Mouse (Mus musculus): ENCODE measurements around the gene Gpr155. TPM values are rescaled to one million over a fixed set of nuclear protein-coding genes. Genes with fewer than 3 reads are reported as not detected.

Gene Gpr155
- polyA plus RNA-seq, 1 experiment: 30.8 TPM

GRCm38 (mm10) chr2:73345204-73345603, 41.2 kb downstream of the Gpr155 start:
- Histone ChIP-seq H3K4me1 (ENCODE audit: control insufficient read depth, insufficient read depth, low read length) (peaks cover 7% of the 10 kb centered on the region; the same call in 1 of the 2 replicates), H3K27ac (ENCODE audit: insufficient read depth, low read depth, low read length) (no peak overlapping the region), H3K4me3 (ENCODE audit: insufficient read depth, low read length) (no peak overlapping the region)
- no peak for TF ChIP-seq CTCF (IDR thresholded peaks at IDR 0.05; ENCODE audit: low read depth, low read length)
- TF ChIP-seq POLR2A (IDR thresholded peaks at IDR 0.05; ENCODE audit: borderline replicate concordance, low read depth, low read length): no peak

DNA sequence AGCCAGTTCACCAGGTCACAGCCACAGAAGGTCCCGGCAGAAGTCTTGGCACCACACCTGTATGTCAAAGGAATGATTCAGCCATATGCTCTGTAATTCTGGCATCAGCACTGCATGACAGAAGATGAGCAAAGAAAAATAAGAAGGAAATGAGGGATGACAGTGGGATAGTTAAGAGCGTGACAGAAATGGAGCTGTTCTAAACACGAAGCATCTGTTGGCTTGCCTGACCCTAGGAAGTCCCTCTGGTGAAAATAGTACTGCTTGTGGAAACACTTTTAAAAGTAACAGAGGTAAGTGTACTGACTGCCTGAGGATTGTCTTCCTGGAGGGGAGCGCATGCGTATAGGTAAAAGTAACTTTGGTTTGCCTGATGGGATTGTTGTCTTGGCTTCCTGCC, 42.7 kb downstream of the Gpr155 start:
- no peak for TF ChIP-seq POLR2A (IDR thresholded peaks at IDR 0.05; ENCODE audit: borderline replicate concordance, low read depth, low read length)
- no peak for TF ChIP-seq CTCF (IDR thresholded peaks at IDR 0.05; ENCODE audit: low read depth, low read length)
- no peak overlapping the region for H3K4me3 ChIP-seq (ENCODE audit: insufficient read depth, low read length)
- H3K27ac ChIP-seq (ENCODE audit: insufficient read depth, low read depth, low read length): no peak overlapping the region
- peaks cover 7% of the 10 kb centered on the region; the same call in 1 of the 2 replicates for H3K4me1 ChIP-seq (ENCODE audit: control insufficient read depth, insufficient read depth, low read length)

- TF ChIP-seq POLR2A (IDR thresholded peaks at IDR 0.05; ENCODE audit: borderline replicate concordance, low read depth, low read length) (no peak), CTCF (IDR thresholded peaks at IDR 0.05; ENCODE audit: low read depth, low read length) (no peak)
- Histone ChIP-seq H3K27ac (ENCODE audit: insufficient read depth, low read depth, low read length) (no peak overlapping the region), H3K4me3 (ENCODE audit: insufficient read depth, low read length) (no peak overlapping the region), H3K4me1 (ENCODE audit: control insufficient read depth, insufficient read depth, low read length) (peaks cover 13% of the 10 kb centered on the region)
Measured at GRCm38 (mm10) chr2:73338415-73338814, 48.0 kb downstream of the Gpr155 start.

DNA sequence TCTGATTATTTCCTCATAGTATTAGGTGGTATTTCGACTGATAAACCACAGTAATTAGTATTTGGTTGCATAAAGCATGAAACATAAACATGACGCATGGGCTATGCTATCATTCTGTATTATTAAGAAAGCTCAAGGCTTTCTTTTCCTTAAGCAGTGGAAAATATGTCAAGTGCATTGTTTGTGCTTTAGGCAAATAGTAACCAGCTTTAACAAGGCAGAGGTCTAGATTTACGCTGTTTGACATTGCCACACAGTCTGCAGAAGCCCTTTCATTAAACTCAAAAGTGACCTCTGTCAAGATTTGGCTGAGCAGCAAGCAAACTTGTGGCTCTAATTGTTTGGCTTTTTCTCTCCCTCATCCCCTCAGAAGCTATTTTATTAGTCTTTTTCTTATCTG, 50.4 kb downstream of the Gpr155 start:
- no peak overlapping the region for H3K27ac ChIP-seq (ENCODE audit: insufficient read depth, low read depth, low read length)
- H3K4me1 ChIP-seq (ENCODE audit: control insufficient read depth, insufficient read depth, low read length): peaks cover 10% of the 10 kb centered on the region
- H3K4me3 ChIP-seq (ENCODE audit: insufficient read depth, low read length): no peak overlapping the region
- TF ChIP-seq POLR2A (IDR thresholded peaks at IDR 0.05; ENCODE audit: borderline replicate concordance, low read depth, low read length): no peak
- TF ChIP-seq CTCF (IDR thresholded peaks at IDR 0.05; ENCODE audit: low read depth, low read length): no peak

DNA sequence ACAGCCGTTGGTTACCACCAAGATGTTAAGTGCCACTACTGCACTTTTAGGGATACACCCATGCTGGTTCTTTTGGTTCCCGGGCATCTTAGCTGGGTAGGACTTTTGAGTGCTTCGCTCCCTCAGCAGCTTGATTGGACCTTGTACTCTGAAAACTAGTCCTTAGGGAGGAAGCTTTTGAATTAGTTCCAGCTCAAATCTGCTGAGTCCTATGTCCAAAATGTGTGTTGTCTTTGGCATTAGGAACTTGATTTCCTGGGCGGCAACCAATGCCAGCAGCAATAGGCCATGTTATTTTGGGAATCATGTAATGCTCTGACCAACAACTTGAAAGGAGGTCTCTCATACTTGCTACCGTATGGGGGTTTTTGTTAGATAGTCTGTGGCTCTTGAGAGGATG, 60.5 kb downstream of the Gpr155 start:
- Histone ChIP-seq H3K4me3 (ENCODE audit: insufficient read depth, low read length) (no peak overlapping the region), H3K27ac (ENCODE audit: insufficient read depth, low read depth, low read length) (no peak overlapping the region), H3K4me1 (ENCODE audit: control insufficient read depth, insufficient read depth, low read length) (peaks cover 4% of the 10 kb centered on the region; the same call in 1 of the 2 replicates)
- no peak for TF ChIP-seq POLR2A (IDR thresholded peaks at IDR 0.05; ENCODE audit: borderline replicate concordance, low read depth, low read length)
- no peak for TF ChIP-seq CTCF (IDR thresholded peaks at IDR 0.05; ENCODE audit: low read depth, low read length)

DNA sequence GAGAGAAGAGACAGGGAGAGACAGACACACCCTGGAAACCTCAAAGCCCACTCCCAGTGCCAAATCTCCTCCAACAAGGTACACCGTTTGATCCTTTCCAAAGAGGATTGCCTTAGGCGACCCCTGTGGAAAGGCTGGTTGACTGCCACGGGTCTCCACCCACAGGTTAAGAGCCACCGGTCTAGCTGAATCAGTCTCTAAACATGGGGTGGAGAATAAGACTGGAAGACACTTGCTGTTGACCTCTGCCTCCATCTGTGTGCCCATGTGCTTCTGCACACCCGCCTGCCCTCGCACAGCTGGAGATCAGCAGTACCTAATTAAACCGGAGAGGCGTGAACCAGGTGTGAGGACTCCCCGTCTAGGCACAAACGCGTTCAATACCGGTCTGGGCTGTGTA, 63.4 kb downstream of the Gpr155 start:
- no peak overlapping the region for H3K27ac ChIP-seq (ENCODE audit: insufficient read depth, low read depth, low read length)
- H3K4me1 ChIP-seq (ENCODE audit: control insufficient read depth, insufficient read depth, low read length): peaks cover 4% of the 10 kb centered on the region; the same call in 1 of the 2 replicates
- no peak overlapping the region for H3K4me3 ChIP-seq (ENCODE audit: insufficient read depth, low read length)
- TF ChIP-seq CTCF (IDR thresholded peaks at IDR 0.05; ENCODE audit: low read depth, low read length) (no peak), POLR2A (IDR thresholded peaks at IDR 0.05; ENCODE audit: borderline replicate concordance, low read depth, low read length) (no peak)

DNA sequence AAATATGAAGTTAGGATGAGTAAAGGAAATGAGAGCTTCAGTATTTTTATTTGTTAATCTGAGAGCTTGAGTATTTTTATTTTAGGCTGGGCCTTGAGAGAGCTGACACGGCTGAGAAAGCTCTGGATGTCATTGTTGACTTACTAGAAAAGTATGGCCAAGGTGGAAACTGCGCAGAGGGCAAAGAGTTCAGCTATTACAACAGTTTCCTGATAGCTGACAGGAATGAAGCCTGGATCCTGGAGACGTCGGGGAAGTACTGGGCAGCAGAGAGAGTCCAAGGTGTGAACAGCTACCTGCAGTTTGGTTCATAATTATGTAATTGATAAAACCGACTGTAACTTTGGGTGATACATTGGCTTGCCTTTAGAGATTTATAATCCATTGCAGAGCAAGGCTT, 67.2 kb downstream of the Gpr155 start:
- Histone ChIP-seq H3K4me3 (ENCODE audit: insufficient read depth, low read length) (no peak overlapping the region), H3K4me1 (ENCODE audit: control insufficient read depth, insufficient read depth, low read length) (peaks cover 5% of the 10 kb centered on the region), H3K27ac (ENCODE audit: insufficient read depth, low read depth, low read length) (no peak overlapping the region)
- TF ChIP-seq CTCF (IDR thresholded peaks at IDR 0.05; ENCODE audit: low read depth, low read length) (no peak), POLR2A (IDR thresholded peaks at IDR 0.05; ENCODE audit: borderline replicate concordance, low read depth, low read length) (no peak)

DNA sequence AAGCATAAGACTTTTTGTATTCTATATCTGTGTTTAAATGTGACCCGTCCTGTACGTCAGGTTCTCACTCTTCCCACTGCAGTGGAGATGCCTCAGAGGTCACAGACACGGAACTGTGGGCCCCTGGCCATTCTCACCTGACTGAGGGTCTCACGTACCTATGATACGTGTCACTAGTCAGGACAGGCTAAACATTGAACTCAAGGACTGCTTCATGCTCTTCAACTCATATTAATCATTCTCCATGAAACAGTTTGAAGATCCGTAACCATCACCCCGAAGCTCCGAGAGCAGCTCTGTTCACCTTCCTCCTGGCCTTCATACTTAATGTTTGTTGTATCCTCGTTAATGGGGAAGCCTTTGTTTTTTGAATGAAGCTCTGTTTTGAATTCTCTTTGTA, 68.9 kb downstream of the Gpr155 start:
- no peak for TF ChIP-seq CTCF (IDR thresholded peaks at IDR 0.05; ENCODE audit: low read depth, low read length)
- no peak for TF ChIP-seq POLR2A (IDR thresholded peaks at IDR 0.05; ENCODE audit: borderline replicate concordance, low read depth, low read length)
- Histone ChIP-seq H3K27ac (ENCODE audit: insufficient read depth, low read depth, low read length) (no peak overlapping the region), H3K4me3 (ENCODE audit: insufficient read depth, low read length) (no peak overlapping the region), H3K4me1 (ENCODE audit: control insufficient read depth, insufficient read depth, low read length) (peaks cover 9% of the 10 kb centered on the region)

DNA sequence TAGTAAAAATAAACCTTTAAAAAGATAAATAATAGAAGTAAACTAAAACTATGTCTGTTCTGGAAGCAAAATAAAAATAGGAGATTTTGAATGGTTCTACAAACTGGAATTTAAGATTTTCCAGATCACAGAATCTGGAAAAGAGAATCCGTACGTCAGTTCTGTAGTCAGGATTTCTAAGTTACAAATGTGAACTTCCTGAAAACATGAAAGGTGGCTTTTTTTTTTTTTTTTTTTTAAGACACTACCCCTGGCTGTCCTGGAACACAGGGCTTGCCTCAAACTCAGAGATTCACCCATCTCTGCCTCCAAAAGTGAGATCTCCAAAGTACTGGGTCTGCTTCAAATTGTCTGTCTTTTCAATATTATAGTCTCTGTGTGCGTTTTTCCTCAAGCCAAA, 72.1 kb downstream of the Gpr155 start:
- Histone ChIP-seq H3K27ac (ENCODE audit: insufficient read depth, low read depth, low read length) (no peak overlapping the region), H3K4me3 (ENCODE audit: insufficient read depth, low read length) (no peak overlapping the region), H3K4me1 (ENCODE audit: control insufficient read depth, insufficient read depth, low read length) (peaks cover 12% of the 10 kb centered on the region)
- TF ChIP-seq POLR2A (IDR thresholded peaks at IDR 0.05; ENCODE audit: borderline replicate concordance, low read depth, low read length) (no peak), CTCF (IDR thresholded peaks at IDR 0.05; ENCODE audit: low read depth, low read length) (no peak)

DNA sequence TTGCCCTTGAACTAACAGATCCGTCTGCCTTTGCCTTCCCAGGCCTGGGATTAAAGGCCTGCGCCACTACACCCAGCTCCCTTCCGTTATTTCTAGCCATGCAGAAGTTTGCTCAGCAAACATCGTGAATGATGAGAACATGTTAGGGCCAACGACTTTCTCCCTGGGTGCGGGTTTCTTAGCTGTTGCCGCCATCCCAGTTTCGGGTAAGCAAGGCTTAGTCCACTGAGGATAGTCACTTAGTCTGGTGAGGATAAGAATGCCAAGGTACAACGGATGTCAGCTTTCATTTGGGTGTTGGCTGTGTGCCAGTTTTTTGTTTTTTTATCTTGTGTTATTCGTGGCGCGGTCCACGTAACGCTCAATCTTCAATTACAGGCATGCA, 73.3 kb downstream of the Gpr155 start:
- Histone ChIP-seq H3K27ac (ENCODE audit: insufficient read depth, low read depth, low read length) (peak overlapping the region; percentile 87), H3K4me1 (ENCODE audit: control insufficient read depth, insufficient read depth, low read length) (peaks cover 12% of the 10 kb centered on the region), H3K4me3 (ENCODE audit: insufficient read depth, low read length) (peak overlapping the region; percentile 96)
- TF ChIP-seq CTCF (IDR thresholded peaks at IDR 0.05; ENCODE audit: low read depth, low read length) (no peak), POLR2A (IDR thresholded peaks at IDR 0.05; ENCODE audit: borderline replicate concordance, low read depth, low read length) (no peak)

All from bone marrow macrophage, adult 2 months (primary cell).